Mouse (Mus musculus): ENCODE measurements around the gene Rtn4r.
A peak's percentile ranks its signal among the peaks of the same experiment; 100 is the strongest.

DNA sequence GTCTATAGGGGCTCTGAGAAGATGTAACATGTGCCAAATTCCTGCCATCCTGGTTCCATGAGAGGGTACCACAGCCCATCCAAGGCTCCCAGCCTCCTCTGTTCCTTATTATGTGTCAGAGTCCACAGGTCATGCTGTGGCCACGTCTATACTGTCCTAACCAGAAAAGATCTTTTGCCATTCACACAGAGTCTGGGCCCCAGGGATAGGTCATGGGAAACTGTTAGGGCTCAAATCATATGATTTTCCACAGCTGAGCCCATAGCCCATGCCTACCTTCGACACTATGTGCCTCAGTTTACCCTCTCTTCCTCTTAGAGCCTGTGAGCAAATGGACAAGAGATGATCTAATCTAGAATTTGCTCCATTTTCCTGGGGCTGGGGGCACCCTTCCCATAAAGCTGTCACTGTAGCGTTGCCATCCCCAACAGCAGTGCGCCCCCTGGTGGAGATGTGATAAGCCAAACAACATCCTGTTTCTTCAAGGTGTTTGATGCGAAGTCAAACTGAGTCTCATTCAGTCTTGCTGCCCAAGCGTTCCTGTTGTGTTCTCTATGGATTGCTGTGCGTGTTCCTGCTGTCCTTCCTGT lies 44.9 kb downstream of the Rtn4r start:
- TF ChIP-seq CTCF (IDR thresholded peaks at IDR 0.05; ENCODE audit: control insufficient read depth, insufficient read depth, low read length) (peak; percentile 97), POLR2A (IDR thresholded peaks at IDR 0.05; ENCODE audit: borderline replicate concordance, control insufficient read depth, low read depth, low read length) (no peak)
